Mouse (Mus musculus): Measurements from ENCODE around the gene Pcif1. TPM values are rescaled to one million over a fixed set of nuclear protein-coding genes. Genes with fewer than 3 reads are reported as not detected.

Gene Pcif1
- polyA plus RNA-seq, 1 experiment from 2014 or later = 93.7 TPM

GRCm38 (mm10) chr2:164890411-164891049, 11.4 kb downstream of the Pcif1 start:
- 92% methylated on average over 24 of the region's 24 CpGs for WGBS
- no peak for ATAC-seq
- H3K9ac ChIP-seq (replicated peaks; ENCODE audit: low read depth, low read length) = no peak overlapping the region

GRCm38 (mm10) chr2:164891056-164891834, 12.1 kb downstream of the Pcif1 start:
- H3K9ac ChIP-seq (replicated peaks; ENCODE audit: low read depth, low read length) = no peak overlapping the region
- H3K36me3 ChIP-seq (ENCODE audit: control insufficient read depth, insufficient read depth) = peaks cover 70% of the 10 kb centered on the region
- no peak overlapping the region for H3K27ac ChIP-seq (ENCODE audit: low read length)
- peaks cover 1% of the 10 kb centered on the region; the same call in 1 of the 2 replicates for H3K4me1 ChIP-seq (replicated peaks; ENCODE audit: control insufficient read depth, insufficient read depth, low read length)
- H3K9me3 ChIP-seq (ENCODE audit: control insufficient read depth, low read length) = no peaks in the 10 kb centered on the region
- no peak for ATAC-seq
- no peak overlapping the region for H3K4me2 ChIP-seq (ENCODE audit: low read length)
- 85% methylated on average over 13 of the region's 13 CpGs for WGBS
- no peaks in the 10 kb centered on the region for H3K27me3 ChIP-seq (replicated peaks; ENCODE audit: control insufficient read depth, insufficient read depth, low read length)
- no peak overlapping the region for H3K4me3 ChIP-seq (replicated peaks; ENCODE audit: low read length)

More at GRCm38 (mm10) chr2:164890411-164891049, 11.4 kb downstream of the Pcif1 start:
- H3K4me3 ChIP-seq (replicated peaks; ENCODE audit: low read length) = no peak overlapping the region
- H3K36me3 ChIP-seq (ENCODE audit: control insufficient read depth, insufficient read depth) = peaks cover 68% of the 10 kb centered on the region
- no peaks in the 10 kb centered on the region for H3K9me3 ChIP-seq (ENCODE audit: control insufficient read depth, low read length)
- H3K27ac ChIP-seq (ENCODE audit: low read length) = no peak overlapping the region
- no peaks in the 10 kb centered on the region for H3K27me3 ChIP-seq (replicated peaks; ENCODE audit: control insufficient read depth, insufficient read depth, low read length)
- H3K4me1 ChIP-seq (replicated peaks; ENCODE audit: control insufficient read depth, insufficient read depth, low read length) = peaks cover 9% of the 10 kb centered on the region
- no peak overlapping the region for H3K4me2 ChIP-seq (ENCODE audit: low read length)

- no peaks in the 10 kb centered on the region for H3K27me3 ChIP-seq (replicated peaks; ENCODE audit: control insufficient read depth, insufficient read depth, low read length)
- H3K4me2 ChIP-seq (ENCODE audit: low read length) = no peak overlapping the region
- no peaks in the 10 kb centered on the region for H3K9me3 ChIP-seq (ENCODE audit: control insufficient read depth, low read length)
- no peak overlapping the region for H3K9ac ChIP-seq (replicated peaks; ENCODE audit: low read depth, low read length)
- ATAC-seq = no peak
- H3K4me1 ChIP-seq (replicated peaks; ENCODE audit: control insufficient read depth, insufficient read depth, low read length) = no peaks in the 10 kb centered on the region
- H3K4me3 ChIP-seq (replicated peaks; ENCODE audit: low read length) = no peak overlapping the region
- H3K36me3 ChIP-seq (ENCODE audit: control insufficient read depth, insufficient read depth) = peaks cover 67% of the 10 kb centered on the region
- WGBS = 66% methylated on average over 15 of the region's 15 CpGs
- no peak overlapping the region for H3K27ac ChIP-seq (ENCODE audit: low read length)
Measured at GRCm38 (mm10) chr2:164891908-164892695, 13.0 kb downstream of the Pcif1 start.

GRCm38 (mm10) chr2:164892696-164893216, 13.7 kb downstream of the Pcif1 start:
- H3K9ac ChIP-seq (replicated peaks; ENCODE audit: low read depth, low read length) = no peak overlapping the region
- no peaks in the 10 kb centered on the region for H3K4me1 ChIP-seq (replicated peaks; ENCODE audit: control insufficient read depth, insufficient read depth, low read length)
- H3K4me3 ChIP-seq (replicated peaks; ENCODE audit: low read length) = no peak overlapping the region
- H3K4me2 ChIP-seq (ENCODE audit: low read length) = no peak overlapping the region
- ATAC-seq = no peak
- no peaks in the 10 kb centered on the region for H3K9me3 ChIP-seq (ENCODE audit: control insufficient read depth, low read length)
- H3K27me3 ChIP-seq (replicated peaks; ENCODE audit: control insufficient read depth, insufficient read depth, low read length) = no peaks in the 10 kb centered on the region
- no peak overlapping the region for H3K27ac ChIP-seq (ENCODE audit: low read length)
- WGBS = 90% methylated on average over 6 of the region's 6 CpGs
- H3K36me3 ChIP-seq (ENCODE audit: control insufficient read depth, insufficient read depth) = peaks cover 69% of the 10 kb centered on the region

GRCm38 (mm10) chr2:164894048-164894447, 14.9 kb downstream of the Pcif1 start:
- Histone ChIP-seq H3K9me3 (ENCODE audit: control insufficient read depth, low read length) (no peaks in the 10 kb centered on the region), H3K27me3 (replicated peaks; ENCODE audit: control insufficient read depth, insufficient read depth, low read length) (no peaks in the 10 kb centered on the region), H3K4me2 (ENCODE audit: low read length) (no peak overlapping the region), H3K4me3 (replicated peaks; ENCODE audit: low read length) (no peak overlapping the region), H3K4me1 (replicated peaks; ENCODE audit: control insufficient read depth, insufficient read depth, low read length) (no peaks in the 10 kb centered on the region), H3K36me3 (ENCODE audit: control insufficient read depth, insufficient read depth) (peaks cover 75% of the 10 kb centered on the region), H3K27ac (ENCODE audit: low read length) (no peak overlapping the region), H3K9ac (replicated peaks; ENCODE audit: low read depth, low read length) (no peak overlapping the region)
- no peak for ATAC-seq
- WGBS = 53% methylated on average over 5 of the region's 5 CpGs

- 65% methylated on average over 1 of the region's 1 CpGs for WGBS
- Histone ChIP-seq H3K4me2 (ENCODE audit: low read length) (no peak overlapping the region), H3K9ac (replicated peaks; ENCODE audit: low read depth, low read length) (no peak overlapping the region), H3K4me3 (replicated peaks; ENCODE audit: low read length) (no peak overlapping the region), H3K27me3 (replicated peaks; ENCODE audit: control insufficient read depth, insufficient read depth, low read length) (no peaks in the 10 kb centered on the region), H3K9me3 (ENCODE audit: control insufficient read depth, low read length) (no peaks in the 10 kb centered on the region), H3K4me1 (replicated peaks; ENCODE audit: control insufficient read depth, insufficient read depth, low read length) (no peaks in the 10 kb centered on the region), H3K36me3 (ENCODE audit: control insufficient read depth, insufficient read depth) (peaks cover 74% of the 10 kb centered on the region), H3K27ac (ENCODE audit: low read length) (no peak overlapping the region)
- ATAC-seq = no peak
Measured at GRCm38 (mm10) chr2:164894644-164895043, 15.5 kb downstream of the Pcif1 start.

- Histone ChIP-seq H3K4me2 (ENCODE audit: low read length) (no peak overlapping the region), H3K9me3 (ENCODE audit: control insufficient read depth, low read length) (no peaks in the 10 kb centered on the region), H3K9ac (replicated peaks; ENCODE audit: low read depth, low read length) (no peak overlapping the region), H3K27me3 (replicated peaks; ENCODE audit: control insufficient read depth, insufficient read depth, low read length) (no peaks in the 10 kb centered on the region), H3K4me1 (replicated peaks; ENCODE audit: control insufficient read depth, insufficient read depth, low read length) (no peaks in the 10 kb centered on the region), H3K27ac (ENCODE audit: low read length) (no peak overlapping the region), H3K36me3 (ENCODE audit: control insufficient read depth, insufficient read depth) (peaks cover 80% of the 10 kb centered on the region), H3K4me3 (replicated peaks; ENCODE audit: low read length) (no peak overlapping the region)
- WGBS = 92% methylated on average over 6 of the region's 6 CpGs
- no peak for ATAC-seq
Measured at GRCm38 (mm10) chr2:164895885-164896284, 16.8 kb downstream of the Pcif1 start.

- no peak overlapping the region for H3K4me2 ChIP-seq (ENCODE audit: low read length)
- no peaks in the 10 kb centered on the region for H3K4me1 ChIP-seq (replicated peaks; ENCODE audit: control insufficient read depth, insufficient read depth, low read length)
- no peak for ATAC-seq
- peaks cover 71% of the 10 kb centered on the region for H3K36me3 ChIP-seq (ENCODE audit: control insufficient read depth, insufficient read depth)
- no peaks in the 10 kb centered on the region for H3K27me3 ChIP-seq (replicated peaks; ENCODE audit: control insufficient read depth, insufficient read depth, low read length)
- no peaks in the 10 kb centered on the region for H3K9me3 ChIP-seq (ENCODE audit: control insufficient read depth, low read length)
- no peak overlapping the region for H3K9ac ChIP-seq (replicated peaks; ENCODE audit: low read depth, low read length)
- no peak overlapping the region for H3K4me3 ChIP-seq (replicated peaks; ENCODE audit: low read length)
- no peak overlapping the region for H3K27ac ChIP-seq (ENCODE audit: low read length)
- WGBS = 94% methylated on average over 7 of the region's 7 CpGs
Measured at GRCm38 (mm10) chr2:164898008-164898407, 18.9 kb downstream of the Pcif1 start.

GRCm38 (mm10) chr2:164899034-164899433, 19.9 kb downstream of the Pcif1 start:
- no peak overlapping the region for H3K4me3 ChIP-seq (replicated peaks; ENCODE audit: low read length)
- no peak overlapping the region for H3K27ac ChIP-seq (ENCODE audit: low read length)
- no peaks in the 10 kb centered on the region for H3K9me3 ChIP-seq (ENCODE audit: control insufficient read depth, low read length)

More at GRCm38 (mm10) chr2:164899034-164899433, 19.9 kb downstream of the Pcif1 start:
- H3K27me3 ChIP-seq (replicated peaks; ENCODE audit: control insufficient read depth, insufficient read depth, low read length) = no peaks in the 10 kb centered on the region
- ATAC-seq = no peak
- H3K36me3 ChIP-seq (ENCODE audit: control insufficient read depth, insufficient read depth) = peaks cover 61% of the 10 kb centered on the region
- H3K9ac ChIP-seq (replicated peaks; ENCODE audit: low read depth, low read length) = no peak overlapping the region
- 94% methylated on average over 15 of the region's 15 CpGs for WGBS
- H3K4me2 ChIP-seq (ENCODE audit: low read length) = no peak overlapping the region
- no peaks in the 10 kb centered on the region for H3K4me1 ChIP-seq (replicated peaks; ENCODE audit: control insufficient read depth, insufficient read depth, low read length)

Data from forebrain, embryonic 16.5 days (tissue).